Mouse (Mus musculus): ENCODE measurements at regions not wholly inside any gene's neighbourhood (a gene's known extent, or its start where the extent isn't known, plus 50 kb on each side); places are given as distances from the start of the nearest gene placed in this dataset.

- no peak for TF ChIP-seq EP300 (IDR thresholded peaks at IDR 0.05)
- TF ChIP-seq CTCF (IDR thresholded peaks at IDR 0.05) = no peak
Observed at GRCm38 (mm10) chr2:45904090-45904489, 786.9 kb upstream of the Zeb2 start.

Measured in lung, postnatal 0 days (tissue).